Mouse (Mus musculus): ENCODE results near the gene Efl1. TPM values are rescaled to one million over a fixed set of nuclear protein-coding genes. Genes with fewer than 3 reads are reported as not detected.

The Efl1 gene
- total and polyA plus RNA-seq, 3 experiments: 12.6 to 15.6 TPM; not detected in 1

DNA sequence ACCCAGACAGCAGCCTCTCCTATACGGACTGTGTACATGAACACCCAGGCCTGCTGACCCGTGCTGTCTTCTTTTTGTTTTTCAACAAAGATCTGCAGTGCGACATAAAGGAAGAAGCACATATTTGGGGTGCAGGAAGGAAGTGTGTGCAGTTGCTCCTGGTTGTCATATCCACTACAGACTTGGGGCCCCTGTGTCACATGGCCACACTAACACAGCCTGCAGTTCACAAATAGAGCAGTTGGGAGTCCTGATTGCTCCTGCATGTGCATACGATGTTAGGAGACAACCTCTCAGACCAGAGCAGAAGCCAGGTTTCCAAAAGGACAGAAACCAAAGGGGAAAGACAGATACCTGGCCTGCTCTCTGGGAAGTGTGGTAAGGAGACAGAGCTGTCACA is 172.2 kb downstream of the Efl1 start:
- no peaks in the 10 kb centered on the region for H3K36me3 ChIP-seq (ENCODE audit: control insufficient read depth in 1 of 2, insufficient read depth in 2 of 2, low read length in 2 of 2)
- no peak for DNase-seq (ENCODE audit: low read depth, low spot score)
- H3K4me1 ChIP-seq (ENCODE audit: control insufficient read depth in 1 of 2, insufficient read depth in 2 of 2, low read length in 2 of 2): no peaks in the 10 kb centered on the region
- H3K27me3 ChIP-seq (ENCODE audit: control insufficient read depth in 1 of 2, insufficient read depth in 2 of 2, low read length in 2 of 2): no peaks in the 10 kb centered on the region
- H3K9ac ChIP-seq (ENCODE audit: control insufficient read depth, low read depth, low read length, poor library complexity, severe bottlenecking): no peak overlapping the region
- H3K4me3 ChIP-seq (ENCODE audit: control insufficient read depth in 1 of 2, insufficient read depth in 1 of 2, low read depth in 2 of 2, low read length in 2 of 2): no peak overlapping the region
- no peaks in the 10 kb centered on the region for H3K79me2 ChIP-seq (ENCODE audit: control insufficient read depth, insufficient read depth, low read length, poor library complexity)
- H3K27ac ChIP-seq (ENCODE audit: control insufficient read depth, low read depth, low read length): no peak overlapping the region
- no peaks in the 10 kb centered on the region for H3K9me3 ChIP-seq (replicated peaks; ENCODE audit: insufficient read depth, low read length)
- no peak for TF ChIP-seq BHLHE40 (IDR thresholded peaks at IDR 0.05; ENCODE audit: borderline replicate concordance, low read depth, low read length)
- no peak for TF ChIP-seq MAX (IDR thresholded peaks at IDR 0.05; ENCODE audit: low read length)
- TF ChIP-seq HCFC1 (IDR thresholded peaks at IDR 0.05; ENCODE audit: low read depth, low read length): no peak
- TF ChIP-seq SIN3A (IDR thresholded peaks at IDR 0.05; ENCODE audit: low read length): no peak
- no peak for TF ChIP-seq USF1 (IDR thresholded peaks at IDR 0.05; ENCODE audit: low read depth, low read length)
- TF ChIP-seq ZKSCAN1 (IDR thresholded peaks at IDR 0.05; ENCODE audit: low read depth, low read length): no peak
- no peak for TF ChIP-seq KAT2A (conservative IDR thresholded peaks at IDR 0.05; ENCODE audit: low read depth, low read length)
- no peak for TF ChIP-seq CHD2 (IDR thresholded peaks at IDR 0.05; ENCODE audit: low read length)
- no peak for TF ChIP-seq GABPA (IDR thresholded peaks at IDR 0.05; ENCODE audit: low read depth, low read length)

DNA sequence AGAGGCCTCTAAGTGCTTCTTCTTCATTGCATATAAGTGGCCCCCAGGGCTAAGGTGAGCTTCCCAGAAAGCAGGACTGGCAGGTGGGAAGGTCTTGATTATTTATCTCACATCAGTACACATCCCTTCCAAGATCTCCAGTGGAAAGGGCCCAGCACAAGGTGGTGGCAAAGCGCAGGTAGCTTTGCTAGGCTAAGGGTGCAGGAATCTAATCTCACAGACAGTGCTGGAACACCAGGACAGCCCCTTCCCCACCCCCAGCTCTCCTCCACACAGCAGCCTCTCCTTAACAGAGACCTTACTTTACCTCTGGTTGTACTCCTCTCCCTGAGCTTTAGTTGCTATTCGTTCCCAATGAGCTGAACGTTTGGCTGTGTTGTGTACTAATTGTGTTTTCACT is 173.1 kb downstream of the Efl1 start:
- no peak overlapping the region for H3K4me3 ChIP-seq (ENCODE audit: control insufficient read depth in 1 of 2, insufficient read depth in 1 of 2, low read depth in 2 of 2, low read length in 2 of 2)
- no peak for TF ChIP-seq POLR2AphosphoS5 (IDR thresholded peaks at IDR 0.05; ENCODE audit: borderline replicate concordance, low read depth, low read length)
- TF ChIP-seq NRF1 (IDR thresholded peaks at IDR 0.05; ENCODE audit: insufficient read depth, low read depth, low read length, poor library complexity, severe bottlenecking): no peak
- TF ChIP-seq GABPA (IDR thresholded peaks at IDR 0.05; ENCODE audit: low read depth, low read length): no peak
- TF ChIP-seq MEF2A (IDR thresholded peaks at IDR 0.05; ENCODE audit: extremely low read depth, insufficient replicate concordance, low read depth, low read length, poor library complexity, severe bottlenecking): no peak
- no peak for TF ChIP-seq ZKSCAN1 (IDR thresholded peaks at IDR 0.05; ENCODE audit: low read depth, low read length)
- TF ChIP-seq SMC3 (IDR thresholded peaks at IDR 0.05; ENCODE audit: low read depth, low read length): no peak
- no peak for TF ChIP-seq SIN3A (IDR thresholded peaks at IDR 0.05; ENCODE audit: low read length)
- no peak for TF ChIP-seq ZNF384 (IDR thresholded peaks at IDR 0.05; ENCODE audit: low read depth, low read length)
- TF ChIP-seq ELF1 (IDR thresholded peaks at IDR 0.05; ENCODE audit: low read depth, low read length): no peak
- H3K27ac ChIP-seq (ENCODE audit: control insufficient read depth, low read depth, low read length): no peak overlapping the region
- no peaks in the 10 kb centered on the region for H3K4me1 ChIP-seq (ENCODE audit: control insufficient read depth in 1 of 2, insufficient read depth in 2 of 2, low read length in 2 of 2)
- H3K9ac ChIP-seq (ENCODE audit: control insufficient read depth, low read depth, low read length, poor library complexity, severe bottlenecking): no peak overlapping the region
- no peaks in the 10 kb centered on the region for H3K27me3 ChIP-seq (ENCODE audit: control insufficient read depth in 1 of 2, insufficient read depth in 2 of 2, low read length in 2 of 2)
- no peak for DNase-seq (ENCODE audit: low read depth, low spot score)
- H3K79me2 ChIP-seq (ENCODE audit: control insufficient read depth, insufficient read depth, low read length, poor library complexity): no peaks in the 10 kb centered on the region
- no peaks in the 10 kb centered on the region for H3K36me3 ChIP-seq (ENCODE audit: control insufficient read depth in 1 of 2, insufficient read depth in 2 of 2, low read length in 2 of 2)
- no peaks in the 10 kb centered on the region for H3K9me3 ChIP-seq (replicated peaks; ENCODE audit: insufficient read depth, low read length)

Measured in MEL (cell line).